ENCODE assay signal across 28 mouse cellular contexts in the genomic region with DNA sequence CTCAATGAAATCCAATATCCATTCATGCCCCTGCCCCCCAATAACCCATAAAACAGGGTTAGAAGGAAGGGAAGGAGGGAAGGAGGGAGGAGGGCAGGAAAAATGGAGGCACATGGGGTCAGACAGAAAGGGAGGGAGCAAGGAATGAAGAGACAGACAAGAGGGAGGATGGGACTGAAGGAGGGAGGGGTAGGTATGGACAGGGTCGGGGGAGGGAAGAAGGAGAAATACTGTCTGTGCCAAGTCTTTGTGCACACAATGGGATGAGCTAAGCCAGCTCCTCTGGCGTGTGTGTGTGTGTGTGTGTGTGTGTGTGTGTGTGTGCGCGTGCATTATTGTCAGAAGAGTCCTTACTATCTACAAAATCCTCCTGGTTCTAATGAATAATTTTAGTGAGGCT.
DNase-seq lines count a peak whose midpoint lies in the region; ATAC-seq and TF ChIP-seq lines count a peak whose summit lies in the region.
"Had no signal": no experiment of that assay in that cellular context is flagged by ENCODE, and none has a peak within 500 bp of the region (broad histone marks: within the 10 kb centered on the region; RNA-seq: fewer than 3 reads in every experiment).

No protein-coding gene starts in this region.

- H3K36me3 ChIP-seq in kidney, embryonic 14.5 days (ENCODE audit: control insufficient read depth, insufficient read depth, low read length) = no peaks in the 10 kb centered on the region
- no peaks in the 10 kb centered on the region for H3K36me3 ChIP-seq in lung, embryonic 16.5 days (ENCODE audit: control insufficient read depth, insufficient read depth, low read length)
- H3K36me3 ChIP-seq in lung, postnatal 0 days (ENCODE audit: insufficient read depth, low read length) = no peaks in the 10 kb centered on the region
- H3K36me3 ChIP-seq in neural tube, embryonic 14.5 days (ENCODE audit: control insufficient read depth, insufficient read depth, low read length) = no peaks in the 10 kb centered on the region
- H3K36me3 ChIP-seq in neural tube, embryonic 15.5 days = no peaks in the 10 kb centered on the region
- no peaks in the 10 kb centered on the region for H3K36me3 ChIP-seq in midbrain, postnatal 0 days (ENCODE audit: insufficient read depth, low read length)
- H3K36me3 ChIP-seq: embryonic facial prominence, embryonic 13.5 days; forebrain, embryonic 10.5 days; heart, embryonic 10.5 days; heart, embryonic 15.5 days; hindbrain, embryonic 12.5 days; liver, embryonic 15.5 days; midbrain, embryonic 12.5 days had no signal

- H3K9me3 ChIP-seq in kidney, embryonic 14.5 days (ENCODE audit: control insufficient read depth, low read length) = no peaks in the 10 kb centered on the region
- no peaks in the 10 kb centered on the region for H3K9me3 ChIP-seq in lung, embryonic 16.5 days (ENCODE audit: control insufficient read depth, low read length)
- H3K9me3 ChIP-seq in lung, postnatal 0 days (ENCODE audit: low read length) = no peaks in the 10 kb centered on the region
- H3K9me3 ChIP-seq in neural tube, embryonic 14.5 days (ENCODE audit: control insufficient read depth, low read length) = no peaks in the 10 kb centered on the region
- H3K9me3 ChIP-seq in neural tube, embryonic 15.5 days (replicated peaks) = no peaks in the 10 kb centered on the region
- H3K9me3 ChIP-seq in midbrain, postnatal 0 days (ENCODE audit: low read length) = no peaks in the 10 kb centered on the region
- H3K9me3 ChIP-seq: embryonic facial prominence, embryonic 13.5 days; forebrain, embryonic 10.5 days; heart, embryonic 10.5 days; heart, embryonic 15.5 days; hindbrain, embryonic 12.5 days; liver, embryonic 15.5 days; midbrain, embryonic 12.5 days had no signal

- H3K9ac ChIP-seq in kidney, embryonic 14.5 days (ENCODE audit: low read depth, low read length) = no peak overlapping the region
- H3K9ac ChIP-seq in lung, embryonic 16.5 days (ENCODE audit: low read length) = no peak overlapping the region
- no peak overlapping the region for H3K9ac ChIP-seq in lung, postnatal 0 days (replicated peaks; ENCODE audit: low read depth)
- no peak overlapping the region for H3K9ac ChIP-seq in neural tube, embryonic 14.5 days (replicated peaks; ENCODE audit: low read depth, low read length)
- no peak overlapping the region for H3K9ac ChIP-seq in neural tube, embryonic 15.5 days (replicated peaks)
- H3K9ac ChIP-seq in midbrain, postnatal 0 days (replicated peaks; ENCODE audit: low read length, poor library complexity, severe bottlenecking) = no peak overlapping the region
- H3K9ac ChIP-seq: embryonic facial prominence, embryonic 13.5 days; forebrain, postnatal 0 days; heart, embryonic 15.5 days; hindbrain, embryonic 12.5 days; liver, embryonic 15.5 days; midbrain, embryonic 12.5 days had no signal

- no peak for DNase-seq in kidney, postnatal 4 days
- no peak for DNase-seq in lung, postnatal 0 days (ENCODE audit: low spot score)
- DNase-seq in midbrain, postnatal 0 days (ENCODE audit: low spot score) = no peak
- DNase-seq: adrenal gland, postnatal 14 days; cerebellum, adult 11-12 months; cerebellum, adult 9-11 months; forebrain, postnatal 0 days; gastrocnemius, postnatal 10 days; kidney, adult 8-10 months; kidney, postnatal 10 days; lung, postnatal 14 days; thymus, adult 2 months; thymus, postnatal 36 days had no signal

- TF ChIP-seq EP300 in lung, postnatal 0 days (IDR thresholded peaks at IDR 0.05) = no peak

- H3K27ac ChIP-seq in kidney, embryonic 14.5 days (ENCODE audit: low read depth, low read length) = no peak overlapping the region
- H3K27ac ChIP-seq in lung, embryonic 16.5 days (ENCODE audit: low read length) = no peak overlapping the region
- H3K27ac ChIP-seq in lung, postnatal 0 days (ENCODE audit: low read length) = no peak overlapping the region
- H3K27ac ChIP-seq in neural tube, embryonic 14.5 days (ENCODE audit: low read depth, low read length) = no peak overlapping the region
- no peak overlapping the region for H3K27ac ChIP-seq in neural tube, embryonic 15.5 days (replicated peaks)
- no peak overlapping the region for H3K27ac ChIP-seq in midbrain, postnatal 0 days (ENCODE audit: low read depth, low read length)
- H3K27ac ChIP-seq: embryonic facial prominence, embryonic 13.5 days; forebrain, embryonic 10.5 days; heart, embryonic 10.5 days; heart, embryonic 15.5 days; hindbrain, embryonic 12.5 days; left cerebral cortex, adult 2 months; liver, embryonic 15.5 days; midbrain, embryonic 12.5 days had no signal

- no peak overlapping the region for H3K4me3 ChIP-seq in kidney, embryonic 14.5 days (ENCODE audit: low read length)
- no peak overlapping the region for H3K4me3 ChIP-seq in lung, embryonic 16.5 days (ENCODE audit: low read length)
- no peak overlapping the region for H3K4me3 ChIP-seq in lung, postnatal 0 days (ENCODE audit: low read depth, low read length)
- no peak overlapping the region for H3K4me3 ChIP-seq in neural tube, embryonic 14.5 days (ENCODE audit: low read depth, low read length)
- H3K4me3 ChIP-seq in neural tube, embryonic 15.5 days (replicated peaks) = no peak overlapping the region
- H3K4me3 ChIP-seq in midbrain, postnatal 0 days (ENCODE audit: low read depth, low read length) = no peak overlapping the region
- H3K4me3 ChIP-seq: embryonic facial prominence, embryonic 13.5 days; forebrain, embryonic 10.5 days; heart, embryonic 10.5 days; heart, embryonic 15.5 days; hindbrain, embryonic 12.5 days; left cerebral cortex, adult 2 months; liver, embryonic 15.5 days; midbrain, embryonic 12.5 days; myocyte had no signal

- H3K27me3 ChIP-seq in kidney, embryonic 14.5 days (ENCODE audit: control insufficient read depth, insufficient read depth, low read length) = no peaks in the 10 kb centered on the region
- no peaks in the 10 kb centered on the region for H3K27me3 ChIP-seq in lung, embryonic 16.5 days (ENCODE audit: control insufficient read depth, insufficient read depth, low read depth, low read length)
- no peaks in the 10 kb centered on the region for H3K27me3 ChIP-seq in lung, postnatal 0 days (replicated peaks; ENCODE audit: insufficient read depth, low read length)
- H3K27me3 ChIP-seq in neural tube, embryonic 14.5 days (ENCODE audit: control insufficient read depth, insufficient read depth, low read length) = no peaks in the 10 kb centered on the region
- H3K27me3 ChIP-seq in neural tube, embryonic 15.5 days (replicated peaks) = no peaks in the 10 kb centered on the region
- no peaks in the 10 kb centered on the region for H3K27me3 ChIP-seq in midbrain, postnatal 0 days (ENCODE audit: insufficient read depth, low read length)
- H3K27me3 ChIP-seq: embryonic facial prominence, embryonic 13.5 days; heart, embryonic 15.5 days; hindbrain, embryonic 12.5 days; liver, embryonic 15.5 days; midbrain, embryonic 12.5 days had no signal

- H3K4me2 ChIP-seq in kidney, embryonic 14.5 days (replicated peaks; ENCODE audit: low read depth, low read length) = no peak overlapping the region
- no peak overlapping the region for H3K4me2 ChIP-seq in lung, embryonic 16.5 days (ENCODE audit: low read depth, low read length)
- H3K4me2 ChIP-seq in lung, postnatal 0 days (replicated peaks; ENCODE audit: low read depth, low read length) = no peak overlapping the region
- no peak overlapping the region for H3K4me2 ChIP-seq in neural tube, embryonic 14.5 days (ENCODE audit: low read depth, low read length)
- H3K4me2 ChIP-seq in neural tube, embryonic 15.5 days = no peak overlapping the region
- no peak overlapping the region for H3K4me2 ChIP-seq in midbrain, postnatal 0 days (ENCODE audit: low read depth, low read length, poor library complexity, severe bottlenecking)
- H3K4me2 ChIP-seq: embryonic facial prominence, embryonic 13.5 days; heart, embryonic 15.5 days; hindbrain, embryonic 12.5 days; liver, embryonic 15.5 days; midbrain, embryonic 12.5 days had no signal

- 55% methylated on average over 4 of the region's 4 CpGs for WGBS in kidney, embryonic 14.5 days
- 66% methylated on average over 4 of the region's 4 CpGs for WGBS in lung, embryonic 16.5 days
- 61% methylated on average over 4 of the region's 4 CpGs for WGBS in lung, postnatal 0 days
- WGBS in neural tube, embryonic 14.5 days = 62% methylated on average over 4 of the region's 4 CpGs
- 63% methylated on average over 4 of the region's 4 CpGs for WGBS in neural tube, embryonic 15.5 days
- WGBS in midbrain, postnatal 0 days = 64% methylated on average over 4 of the region's 4 CpGs

- no peaks in the 10 kb centered on the region for H3K4me1 ChIP-seq in kidney, embryonic 14.5 days (ENCODE audit: control insufficient read depth, insufficient read depth, low read length)
- no peaks in the 10 kb centered on the region for H3K4me1 ChIP-seq in lung, embryonic 16.5 days (replicated peaks; ENCODE audit: control insufficient read depth, insufficient read depth, low read length)
- no peaks in the 10 kb centered on the region for H3K4me1 ChIP-seq in lung, postnatal 0 days (ENCODE audit: insufficient read depth, low read depth, low read length)
- peaks cover 11% of the 10 kb centered on the region; the same call in 1 of the 2 replicates for H3K4me1 ChIP-seq in neural tube, embryonic 14.5 days (ENCODE audit: control insufficient read depth, insufficient read depth, low read length)
- H3K4me1 ChIP-seq in neural tube, embryonic 15.5 days = peaks cover 19% of the 10 kb centered on the region
- no peaks in the 10 kb centered on the region for H3K4me1 ChIP-seq in midbrain, postnatal 0 days (ENCODE audit: insufficient read depth, low read length)
- H3K4me1 ChIP-seq: embryonic facial prominence, embryonic 13.5 days; forebrain, embryonic 10.5 days; heart, embryonic 10.5 days; heart, embryonic 15.5 days; liver, embryonic 15.5 days had no signal

- no peak for TF ChIP-seq CTCF in lung, postnatal 0 days (IDR thresholded peaks at IDR 0.05)
- no peak for TF ChIP-seq CTCF in midbrain, postnatal 0 days (IDR thresholded peaks at IDR 0.05)

- peak; percentile 59; the same call in 1 of the 2 replicates for ATAC-seq in kidney, embryonic 14.5 days (ENCODE audit: low FRiP score, low TSS enrichment)
- ATAC-seq in lung, embryonic 16.5 days (ENCODE audit: low read depth) = 0 out of 2 replicates have a peak, but pooled peaks have one; percentile 31
- no peak for ATAC-seq in lung, postnatal 0 days
- 0 out of 2 replicates have a peak, but pooled peaks have one; percentile 19 for ATAC-seq in neural tube, embryonic 14.5 days (ENCODE audit: low read depth)
- no peak for ATAC-seq in neural tube, embryonic 15.5 days (ENCODE audit: low FRiP score)
- ATAC-seq in midbrain, postnatal 0 days (ENCODE audit: low FRiP score) = 0 out of 2 replicates have a peak, but pooled peaks have one; percentile 24
- ATAC-seq: CD4-positive, CD25-positive, alpha-beta regulatory T cell, adult 4 months; forebrain, postnatal 0 days; intestine, embryonic 16.5 days had no signal

Comparison
In these comparisons a context has a peak if more than half of its experiments do, and no peak if none do; other contexts are left out.
1. ATAC-seq: peak in kidney, embryonic 14.5 days (single experiment), lung, embryonic 16.5 days (single experiment), neural tube, embryonic 14.5 days (single experiment) and midbrain, postnatal 0 days (single experiment); none in lung, postnatal 0 days (single experiment) and neural tube, embryonic 15.5 days (single experiment).